Mouse (Mus musculus) limb, embryonic 14.5 days (tissue): ENCODE measurements around the gene Btbd3. TPM values are rescaled to one million over a fixed set of nuclear protein-coding genes. Genes with fewer than 3 reads are reported as not detected.
"Not testable (repeated sequence)": the region's sequence is repeated elsewhere in the genome, so short reads cannot be mapped to it uniquely, and the experiment has no call there.

Source experiments
- ATAC-seq: fragments of 200-750 bp; cut with Nextera tagmentation; 2 replicates; pipeline ENCODE4 v1.8.0; 2017; ENCODE audit warnings: low read depth, moderate number of reproducible peaks, moderate TSS enrichment; ENCODE audit not compliant: low FRiP score
- DNase-seq: peaks from one replicate; pipeline ENCODE4 v3.0.0-alpha.2; 2015; ENCODE audit warnings: low spot score
- H3K27ac ChIP-seq: fragments of 300-500 bp; sonication (generic); replicated peaks from 2 replicates; pipeline ENCODE4 v1.5.1; 2014; ENCODE audit warnings: low read depth, mild to moderate bottlenecking, low read length, moderate library complexity, mixed read lengths
- H3K27me3 ChIP-seq: fragments of 300-500 bp; sonication (generic); 2 replicates; pipeline ENCODE4 v1.6.1; 2014; ENCODE audit warnings: low read length, mixed read lengths; ENCODE audit not compliant: control insufficient read depth, insufficient read depth
- H3K36me3 ChIP-seq: fragments of 300-500 bp; sonication (generic); 2 replicates; pipeline ENCODE4 v1.6.1; 2014; ENCODE audit warnings: mild to moderate bottlenecking, low read length, moderate library complexity, mixed read lengths; ENCODE audit not compliant: control insufficient read depth, insufficient read depth
- H3K4me1 ChIP-seq: fragments of 300-500 bp; sonication (generic); 2 replicates; pipeline ENCODE4 v1.6.1; 2014; ENCODE audit warnings: antibody characterized with exemption, low read length, mixed read lengths; ENCODE audit not compliant: control insufficient read depth, insufficient read depth
- H3K4me2 ChIP-seq: fragments of 300-500 bp; sonication (generic); replicated peaks from 2 replicates; pipeline ENCODE4 v1.6.1; 2014; ENCODE audit warnings: low read depth, mild to moderate bottlenecking, low read length, moderate library complexity; ENCODE audit not compliant: severe bottlenecking
- H3K4me3 ChIP-seq: fragments of 300-500 bp; sonication (generic); replicated peaks from 2 replicates; pipeline ENCODE4 v1.5.1; 2014; ENCODE audit warnings: low read length
- H3K9ac ChIP-seq: fragments of 300-500 bp; sonication (generic); 2 replicates; pipeline ENCODE4 v1.6.1; 2014; ENCODE audit warnings: mild to moderate bottlenecking, low read depth, low read length, moderate library complexity; ENCODE audit not compliant: severe bottlenecking
- H3K9me3 ChIP-seq: fragments of 300-500 bp; sonication (generic); 2 replicates; pipeline ENCODE4 v1.6.1; 2016; ENCODE audit warnings: low read length; ENCODE audit not compliant: control insufficient read depth
- POLR2A ChIP-seq: fragments of 200-500 bp; IDR thresholded peaks from 2 replicates; pipeline ENCODE4 v1.8.0; 2012; ENCODE audit warnings: inconsistent platforms, mild to moderate bottlenecking, moderate library complexity, borderline replicate concordance; ENCODE audit not compliant: insufficient read depth, insufficient read length; ENCODE audit errors: extremely low read depth
- WGBS: fragments of 180-500 bp; shearing (Covaris S2); extraction: QIAGEN DNeasy Blood & Tissue Kit; methylation state at CpG from one replicate; pipeline ENCODE4 v1.1.7; 2014; 5-methylcytosine and 5-hydroxymethylcytosine counted together
- polyA plus RNA-seq, 2 experiments: library from polyadenylated mRNA; depleted of rRNA in 1 of 2; stranded (reverse) in 1 of 2; unstranded in 1 of 2; fragments of >200 nt; fragmentation: Nextera tagmentation in 1 of 2; extraction: Ambion mirVana in 1 of 2; gene quantifications; 2 replicates each; pipeline versions ENCODE4 v1.2.1 to v1.2.3; 2012 to 2014

Btbd3 gene
- polyA plus RNA-seq, 2 experiments: 33.8 to 39.0 TPM

DNA sequence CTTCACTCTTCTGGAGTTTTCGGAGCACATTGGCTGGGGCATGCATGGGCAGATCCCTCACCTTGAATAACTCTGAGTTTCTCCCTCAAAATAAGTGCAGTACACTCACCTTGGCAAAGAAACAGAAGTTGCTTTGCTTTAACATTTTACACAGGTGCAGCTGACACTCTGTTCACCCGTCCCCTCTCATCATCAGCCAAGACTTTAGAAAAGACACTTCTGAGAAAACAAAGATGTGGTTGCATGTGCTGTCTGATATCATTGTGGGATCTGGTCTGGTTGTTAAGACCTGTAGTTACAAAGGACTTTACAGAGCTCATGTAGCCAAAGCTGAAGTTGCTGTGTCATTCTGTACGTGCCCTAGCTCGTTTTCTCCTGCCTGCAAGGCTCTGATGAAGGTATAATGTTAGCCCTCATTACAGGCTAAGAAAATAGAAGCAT is 64.7 kb downstream of the Btbd3 start:
- Histone ChIP-seq H3K27ac (no peak overlapping the region), H3K4me3 (no peak overlapping the region), H3K4me2 (no peak overlapping the region), H3K9me3 (no peaks in the 10 kb centered on the region), H3K36me3 (no peaks in the 10 kb centered on the region), H3K4me1 (no peaks in the 10 kb centered on the region), H3K9ac (no peak overlapping the region), H3K27me3 (no peaks in the 10 kb centered on the region)
- no peak for ATAC-seq
- TF ChIP-seq POLR2A: no peak
- WGBS: 72% methylated on average over 4 of the region's 4 CpGs
- no peak for DNase-seq

DNA sequence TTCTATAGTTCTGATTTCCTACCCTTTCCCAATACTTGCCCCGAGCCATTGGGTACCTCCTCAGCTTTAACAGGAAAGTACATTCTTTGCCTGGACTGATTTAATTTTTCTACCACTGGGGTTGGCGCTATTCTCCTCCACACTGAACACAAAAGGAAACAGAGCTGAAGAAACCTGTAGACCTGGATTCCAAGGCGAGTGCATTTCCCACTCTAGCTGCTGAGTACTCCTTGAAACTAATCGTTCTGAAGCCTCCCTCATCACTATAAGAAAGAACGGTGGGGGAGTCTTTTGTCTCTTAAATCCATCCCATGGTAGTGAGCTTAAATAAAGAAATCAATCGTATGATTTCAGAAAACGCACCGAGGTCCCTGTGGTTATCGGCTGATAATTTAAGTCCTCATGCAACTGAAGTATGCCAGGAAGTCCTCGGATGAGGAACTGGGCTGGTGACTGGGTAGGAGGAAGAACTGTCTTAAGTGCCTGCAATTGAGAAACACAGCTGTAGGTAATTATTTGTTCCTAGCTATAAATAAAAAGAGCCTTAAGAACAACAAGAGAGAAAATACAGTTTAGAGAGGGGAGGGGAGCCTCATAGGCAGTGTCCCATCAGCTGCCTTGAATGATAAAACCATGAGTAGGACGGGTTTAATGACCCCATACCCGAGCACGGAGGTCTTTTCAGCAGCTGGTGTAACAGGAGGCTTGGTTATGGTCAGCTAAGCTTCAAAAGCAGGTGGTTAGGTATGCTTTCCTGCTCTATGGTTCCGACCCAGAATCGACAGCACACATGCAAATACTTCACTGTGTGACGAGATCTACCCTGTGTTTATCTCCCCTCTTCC is 66.1 kb downstream of the Btbd3 start:
- H3K4me2 ChIP-seq: no peak overlapping the region
- H3K9me3 ChIP-seq: no peaks in the 10 kb centered on the region
- TF ChIP-seq POLR2A: no peak
- ATAC-seq: no peak
- H3K4me1 ChIP-seq: 0 out of 2 replicates have a peak, but pooled peaks cover 6% of the 10 kb centered on the region
- no peak overlapping the region for H3K4me3 ChIP-seq
- H3K36me3 ChIP-seq: no peaks in the 10 kb centered on the region
- no peak overlapping the region for H3K9ac ChIP-seq
- DNase-seq: no peak
- no peaks in the 10 kb centered on the region for H3K27me3 ChIP-seq
- 64% methylated on average over 16 of the region's 16 CpGs for WGBS
- no peak overlapping the region for H3K27ac ChIP-seq

GRCm38 (mm10) chr2:138326367-138326766 is 70.0 kb downstream of the Btbd3 start:
- H3K4me2 ChIP-seq: no peak overlapping the region
- H3K27me3 ChIP-seq: no peaks in the 10 kb centered on the region
- DNase-seq: no peak
- H3K4me1 ChIP-seq: 0 out of 2 replicates have a peak, but pooled peaks cover 6% of the 10 kb centered on the region
- H3K27ac ChIP-seq: no peak overlapping the region
- H3K9me3 ChIP-seq: no peaks in the 10 kb centered on the region
- no peak for TF ChIP-seq POLR2A
- no peak overlapping the region for H3K9ac ChIP-seq
- H3K4me3 ChIP-seq: no peak overlapping the region
- no peaks in the 10 kb centered on the region for H3K36me3 ChIP-seq
- ATAC-seq: no peak
- WGBS: 25% methylated on average over 4 of the region's 4 CpGs

GRCm38 (mm10) chr2:138334198-138334597 is 77.8 kb downstream of the Btbd3 start:
- H3K9ac ChIP-seq, H3K36me3 ChIP-seq, H3K27ac ChIP-seq, H3K9me3 ChIP-seq, H3K4me1 ChIP-seq, H3K4me3 ChIP-seq, ATAC-seq, H3K4me2 ChIP-seq, H3K27me3 ChIP-seq, DNase-seq: not testable (repeated sequence)
- WGBS: 76% methylated on average over 2 of the region's 2 CpGs

- WGBS: 75% methylated on average over 6 of the region's 6 CpGs
- Histone ChIP-seq H3K4me1 (no peaks in the 10 kb centered on the region), H3K9me3 (no peaks in the 10 kb centered on the region), H3K4me2 (no peak overlapping the region), H3K4me3 (no peak overlapping the region), H3K9ac (no peak overlapping the region), H3K36me3 (no peaks in the 10 kb centered on the region), H3K27ac (no peak overlapping the region), H3K27me3 (no peaks in the 10 kb centered on the region)
- no peak for TF ChIP-seq POLR2A
- DNase-seq: no peak
- ATAC-seq: no peak
These were observed 81.6 kb downstream of the Btbd3 start for GRCm38 (mm10) chr2:138337886-138338494.
